Mouse (Mus musculus): ENCODE measurements at regions not wholly inside any gene's neighbourhood (a gene's known extent, or its start where the extent isn't known, plus 50 kb on each side); places are given as distances from the start of the nearest gene placed in this dataset.

- TF ChIP-seq POLR2A (IDR thresholded peaks at IDR 0.05; ENCODE audit: extremely low read depth, insufficient read depth, low read length): no peak
- TF ChIP-seq CTCF (IDR thresholded peaks at IDR 0.05; ENCODE audit: low read depth, low read length): no peak
Measured at GRCm38 (mm10) chr10:38449263-38449662, 372.3 kb downstream of the Rfpl4b start.
